Mouse (Mus musculus): ENCODE data around the gene Fam120a.
A peak's percentile ranks its signal among the peaks of the same experiment; 100 is the strongest.

Fam120a gene

DNA sequence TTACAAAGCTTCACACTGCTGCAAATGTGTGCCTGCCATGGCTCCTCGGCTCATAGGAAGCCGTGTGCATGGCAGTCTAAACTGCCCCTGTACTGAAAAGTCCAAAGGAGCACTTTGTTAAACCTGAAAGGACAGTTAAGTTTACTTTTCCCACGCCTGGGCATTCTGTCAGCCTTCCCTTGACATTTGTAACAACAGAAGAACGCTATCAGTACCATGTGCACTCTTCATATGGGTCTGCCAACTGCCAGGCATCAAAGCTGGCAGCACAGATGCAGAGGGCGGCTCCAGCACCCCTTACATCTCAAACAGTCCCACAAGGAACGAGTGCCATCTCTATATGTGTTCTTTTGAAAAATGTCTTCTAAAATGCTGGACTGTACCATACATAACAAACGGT lies 56.4 kb downstream of the Fam120a start:
- DNase-seq, result no peak

DNA sequence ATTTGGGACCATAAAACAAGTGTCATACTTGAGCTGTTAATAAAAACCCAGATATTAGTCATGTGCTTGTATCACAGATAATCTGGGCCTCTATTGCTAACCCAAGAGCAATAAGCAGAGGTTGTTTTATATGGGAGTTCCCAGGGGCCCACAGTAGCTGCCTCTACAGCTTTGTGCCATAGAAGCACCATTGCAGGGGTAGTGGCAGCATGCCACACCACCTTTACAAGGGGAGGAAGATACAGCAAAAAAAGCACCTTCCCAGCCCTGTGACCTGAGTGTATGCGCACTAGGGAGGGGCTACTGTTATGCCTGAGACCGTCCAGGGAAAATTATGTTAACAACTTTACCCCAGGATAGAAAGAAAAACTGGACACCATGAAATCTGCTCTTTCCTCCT lies 62.4 kb downstream of the Fam120a start:
- DNase-seq, result no peak

DNA sequence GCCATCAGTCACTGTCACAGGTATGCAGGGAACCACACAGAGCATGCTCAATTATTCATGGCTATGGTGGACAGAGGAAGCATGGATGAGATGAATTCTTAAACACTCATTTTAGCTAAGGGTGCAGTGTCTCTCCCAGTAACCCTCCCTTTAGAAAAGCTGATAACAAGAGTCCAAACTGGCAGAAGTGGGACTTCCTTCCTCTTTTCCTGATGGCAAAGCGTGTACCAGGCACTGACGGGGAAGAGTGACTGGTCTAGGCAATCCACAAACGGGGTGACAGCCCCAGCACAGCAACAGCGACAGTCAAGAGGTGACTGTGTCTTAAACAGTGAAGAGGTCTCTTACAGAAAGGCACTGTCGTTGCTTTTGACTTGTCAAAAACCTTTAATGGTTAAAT lies 72.4 kb downstream of the Fam120a start:
- DNase-seq, result no peak

DNA sequence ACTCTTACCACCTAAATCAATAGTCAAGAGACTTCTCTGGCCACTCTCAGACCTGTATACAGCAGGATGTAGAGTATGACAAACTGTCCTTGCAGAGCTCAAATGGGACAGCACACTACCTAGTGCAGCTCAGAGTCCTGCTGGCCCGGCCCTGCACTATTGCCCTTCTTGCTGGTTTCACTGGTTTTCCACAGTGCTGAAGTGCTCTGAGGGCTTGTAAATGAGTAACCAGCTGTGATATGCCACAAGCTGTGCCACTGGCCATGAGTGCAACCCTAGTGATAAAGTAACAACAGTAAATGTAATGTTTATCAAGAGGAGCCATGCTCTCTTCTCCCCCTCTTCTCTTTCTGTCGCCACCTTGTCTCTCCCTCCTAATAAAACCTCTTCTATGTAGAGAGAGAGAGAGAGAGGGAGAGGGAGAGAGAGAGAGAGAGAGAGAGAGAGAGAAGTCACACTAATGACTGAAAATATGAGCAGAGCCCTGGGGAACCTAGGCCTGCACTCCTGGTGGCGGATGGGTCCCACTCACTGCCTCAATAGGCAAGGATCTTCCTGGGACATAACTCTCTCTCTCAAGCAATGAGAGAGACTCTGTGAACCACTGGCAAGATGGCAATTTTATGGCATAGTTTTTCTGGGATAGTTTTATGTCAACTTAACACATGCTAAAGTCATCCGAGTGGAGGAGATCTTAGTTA lies 77.4 kb downstream of the Fam120a start:
- no peak for DNase-seq

DNA sequence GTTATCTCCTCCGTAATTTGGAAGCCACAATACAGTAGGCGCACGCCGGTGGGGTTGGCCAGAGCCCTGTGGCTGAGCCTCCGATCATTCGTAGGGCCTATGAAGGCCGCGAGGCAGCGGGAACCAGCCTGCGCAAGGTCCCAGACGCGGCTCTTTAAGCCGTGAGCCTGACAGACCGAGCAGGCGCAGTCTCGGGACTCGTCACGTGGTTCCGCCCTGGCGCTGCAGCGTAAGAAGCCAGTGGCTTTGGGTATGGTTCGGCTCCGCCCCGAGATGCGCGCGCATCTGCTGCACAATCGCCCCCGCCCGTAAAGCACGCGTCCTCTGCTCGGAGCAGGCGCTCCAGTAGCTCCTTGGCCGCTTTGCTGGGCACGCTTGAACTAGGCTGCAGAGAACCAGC lies 89.3 kb downstream of the Fam120a start:
- peak; percentile 99 for DNase-seq

DNA sequence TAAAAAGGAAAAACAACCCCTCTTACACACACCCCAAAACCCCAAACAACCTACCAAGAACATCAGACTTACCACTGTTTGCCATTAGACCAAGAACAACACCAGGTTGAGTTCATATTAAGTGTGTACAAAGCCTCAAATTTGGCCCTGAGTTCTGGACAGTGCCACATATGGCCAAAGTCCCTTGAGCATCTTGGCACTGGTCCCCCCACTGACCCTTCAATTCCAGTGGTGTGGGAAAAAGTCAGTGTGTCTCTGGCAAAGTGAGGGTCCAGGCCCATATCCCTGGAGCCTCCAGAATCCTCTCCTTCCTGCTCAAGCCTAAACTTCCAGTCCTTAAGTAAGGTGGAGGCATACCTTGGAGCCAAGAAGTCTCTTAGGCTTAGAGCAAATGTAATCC lies 90.0 kb downstream of the Fam120a start:
- DNase-seq, result peak in 1 of 2 experiments; percentile 29

DNA sequence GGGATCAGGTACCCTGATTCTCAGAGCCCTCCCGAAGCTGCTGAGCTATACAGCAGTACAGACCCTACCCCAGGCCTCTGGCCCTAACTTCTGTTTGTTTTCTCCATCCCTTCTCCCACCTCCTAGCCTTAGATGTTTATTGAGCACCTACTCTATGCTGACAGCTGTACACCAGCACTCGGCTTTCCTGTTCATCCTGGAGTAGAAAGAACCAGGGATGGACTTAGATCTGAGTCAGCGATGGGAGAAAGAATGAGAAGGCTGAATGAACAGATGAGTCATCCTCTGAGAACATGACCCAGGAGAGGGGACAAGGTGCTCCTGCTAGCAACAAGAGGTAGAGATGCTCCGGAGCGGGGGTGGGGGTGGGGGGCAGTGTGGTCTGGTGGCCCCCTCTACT lies 95.1 kb downstream of the Fam120a start:
- no peak for DNase-seq

DNA sequence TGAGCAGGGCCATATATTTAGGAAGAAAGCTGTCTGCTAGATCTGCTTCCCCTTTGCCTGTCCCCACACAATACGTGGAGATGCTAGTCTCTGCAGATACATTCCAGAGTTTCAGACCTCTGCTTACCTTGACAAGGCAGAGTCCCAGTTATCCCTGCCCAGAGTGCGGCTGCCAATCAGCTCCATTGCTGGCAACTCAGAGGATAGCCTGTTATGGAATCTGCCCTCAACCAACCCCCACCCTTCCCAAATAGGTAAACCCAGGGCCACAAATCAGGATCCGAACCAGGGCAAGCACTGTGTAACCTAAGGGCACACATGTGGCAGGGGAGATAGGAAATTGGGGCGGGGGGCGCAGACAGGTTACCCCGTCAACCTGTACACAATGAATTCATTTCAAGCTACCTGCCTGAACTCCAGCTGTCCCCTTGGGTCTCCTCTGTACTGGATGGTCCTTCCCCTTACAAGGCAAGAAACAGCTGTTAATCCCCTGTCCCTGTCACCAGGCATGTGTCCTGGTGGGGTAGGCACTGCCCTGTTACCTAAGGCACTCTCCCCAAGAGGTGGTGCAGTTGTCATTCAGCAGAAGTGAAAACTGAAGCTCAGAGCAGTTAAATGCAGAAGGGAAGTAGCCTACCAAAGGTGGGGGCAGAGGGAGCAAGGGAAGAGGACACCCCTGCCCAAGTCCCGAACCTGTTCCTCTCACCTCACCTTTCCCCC lies 95.8 kb downstream of the Fam120a start:
- DNase-seq, result no peak

DNA sequence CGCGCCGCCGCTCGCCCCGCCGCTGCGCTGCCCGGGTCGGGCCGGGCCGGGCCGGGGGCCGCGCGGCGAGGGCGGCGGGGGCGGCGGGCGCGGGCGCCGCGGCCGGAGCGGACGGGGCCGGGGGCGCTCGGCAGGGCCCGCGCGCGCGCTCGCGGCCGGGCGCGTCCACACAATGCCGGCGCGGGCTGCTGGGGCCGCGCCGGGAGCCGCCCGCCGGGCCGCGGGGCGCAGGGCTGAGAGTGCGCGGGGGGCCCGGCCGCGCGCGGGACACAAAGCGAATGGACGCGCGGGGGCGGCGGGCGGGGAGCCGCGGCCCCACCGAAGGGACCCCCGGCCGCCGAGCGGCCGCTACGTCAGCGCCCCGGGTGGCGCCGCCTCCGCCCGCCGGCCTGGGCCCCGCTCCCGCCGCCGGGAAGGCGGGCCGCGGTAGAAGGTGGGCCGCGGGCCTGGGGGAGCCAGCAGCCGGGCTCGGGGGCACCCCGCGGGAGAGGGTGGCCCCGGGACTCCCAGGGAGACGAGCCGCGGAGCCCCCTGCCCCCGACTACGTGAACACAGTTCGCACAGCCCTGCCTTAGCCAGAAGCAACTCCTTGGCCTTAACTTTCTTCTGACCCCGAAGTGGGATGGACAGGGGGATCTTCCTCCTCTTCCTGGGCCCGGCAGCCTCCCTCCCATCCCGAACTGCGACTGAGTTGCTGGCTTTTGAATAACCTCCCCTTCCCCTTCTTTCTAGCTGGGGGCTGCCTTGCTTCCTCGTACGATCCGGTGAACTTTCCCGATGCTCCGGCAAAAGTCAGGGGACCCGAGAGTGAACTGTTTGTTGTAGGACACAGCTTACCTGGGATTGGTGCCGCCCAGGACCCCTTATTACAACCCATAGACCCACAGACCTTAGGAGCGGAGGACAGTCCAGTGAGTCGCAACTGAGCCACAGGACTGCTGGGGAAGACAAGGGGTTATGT lies 96.8 kb downstream of the Fam120a start, which contains the start of gene Phf2:
Gene Phf2, minus strand, starts transcription at position 349 of the 961 bp plus-strand sequence.
- DNase-seq, result peak in 1 of 2 experiments; percentile 68

DNA sequence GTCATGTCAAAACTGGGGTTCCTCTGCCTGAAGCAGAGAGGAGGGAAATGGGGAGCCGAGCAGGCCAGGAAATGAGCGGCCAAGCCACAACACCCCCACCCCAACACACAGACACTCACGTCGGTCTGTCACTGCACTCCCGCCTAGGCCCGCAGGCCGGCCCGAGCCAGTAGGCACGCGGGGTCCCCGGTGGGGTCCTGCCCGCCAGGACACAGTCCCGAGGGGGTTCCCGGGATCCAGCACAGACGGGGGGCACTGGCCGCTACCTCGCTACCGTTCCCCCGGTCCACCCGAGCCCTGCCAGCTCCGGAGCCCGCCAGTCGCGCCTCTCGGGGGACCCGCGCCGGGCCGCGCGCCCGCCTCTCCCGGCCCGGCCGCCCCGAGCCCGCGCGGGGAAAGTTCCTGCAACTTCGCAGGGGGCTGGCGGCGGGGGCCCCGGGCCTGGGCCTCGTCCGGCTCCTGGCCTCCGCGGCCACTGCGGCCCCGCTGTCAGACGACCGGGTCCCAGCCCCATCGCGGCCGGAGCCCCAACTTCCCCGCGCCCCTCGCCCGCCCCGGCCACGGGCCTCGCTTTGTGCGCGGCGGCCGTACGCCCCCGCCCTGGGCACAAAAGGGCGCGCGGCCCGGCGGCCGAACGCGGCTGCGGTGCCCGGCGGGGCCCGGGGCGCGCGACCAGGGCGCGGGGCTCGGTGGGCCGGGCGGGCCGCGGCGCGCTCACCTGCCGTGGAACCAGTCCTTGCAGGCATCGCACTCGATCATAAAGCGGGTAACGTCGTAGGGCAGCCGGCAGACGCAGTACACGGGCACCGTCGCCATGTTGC lies 97.7 kb downstream of the Fam120a start:
- peak in 1 of 2 experiments; percentile 61 for DNase-seq

DNA sequence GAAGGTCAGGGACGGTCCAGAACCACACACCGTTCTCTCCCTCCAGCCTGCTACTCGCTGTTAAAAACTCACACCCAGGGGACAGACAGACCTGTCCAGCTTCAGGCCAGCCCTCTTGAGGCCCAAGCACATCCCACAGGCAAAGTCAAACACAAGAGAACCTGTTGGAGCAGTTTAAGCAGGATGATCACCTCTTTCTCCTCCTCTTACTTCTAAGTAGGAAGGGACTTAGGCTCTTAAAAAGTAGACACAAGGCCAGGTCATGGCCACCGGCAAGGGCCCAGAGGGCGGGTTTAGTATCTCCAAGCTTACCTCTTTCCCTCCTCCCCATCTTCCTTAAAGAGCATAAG lies 98.2 kb downstream of the Fam120a start:
- no peak for DNase-seq

DNA sequence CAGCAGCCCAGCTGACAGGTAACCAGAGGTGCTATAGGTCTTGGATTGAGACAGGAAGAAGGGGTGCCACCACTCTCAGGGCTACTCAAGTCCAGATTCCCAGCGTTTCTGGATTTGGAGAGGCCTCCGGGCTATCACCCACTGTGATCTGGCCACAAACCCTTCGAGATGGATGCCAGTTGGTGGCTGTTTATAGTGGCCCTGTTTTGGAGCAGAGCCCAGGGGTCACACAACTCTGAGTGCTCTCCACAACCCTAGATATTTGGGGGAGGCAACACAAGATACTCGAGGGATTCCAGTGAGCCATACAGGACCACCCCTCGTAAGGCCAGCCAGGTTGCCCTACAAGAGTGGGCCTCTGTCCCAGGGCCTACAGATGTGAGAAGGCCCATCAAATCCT lies 98.7 kb downstream of the Fam120a start:
- DNase-seq, result peak; percentile 53 to 56

DNA sequence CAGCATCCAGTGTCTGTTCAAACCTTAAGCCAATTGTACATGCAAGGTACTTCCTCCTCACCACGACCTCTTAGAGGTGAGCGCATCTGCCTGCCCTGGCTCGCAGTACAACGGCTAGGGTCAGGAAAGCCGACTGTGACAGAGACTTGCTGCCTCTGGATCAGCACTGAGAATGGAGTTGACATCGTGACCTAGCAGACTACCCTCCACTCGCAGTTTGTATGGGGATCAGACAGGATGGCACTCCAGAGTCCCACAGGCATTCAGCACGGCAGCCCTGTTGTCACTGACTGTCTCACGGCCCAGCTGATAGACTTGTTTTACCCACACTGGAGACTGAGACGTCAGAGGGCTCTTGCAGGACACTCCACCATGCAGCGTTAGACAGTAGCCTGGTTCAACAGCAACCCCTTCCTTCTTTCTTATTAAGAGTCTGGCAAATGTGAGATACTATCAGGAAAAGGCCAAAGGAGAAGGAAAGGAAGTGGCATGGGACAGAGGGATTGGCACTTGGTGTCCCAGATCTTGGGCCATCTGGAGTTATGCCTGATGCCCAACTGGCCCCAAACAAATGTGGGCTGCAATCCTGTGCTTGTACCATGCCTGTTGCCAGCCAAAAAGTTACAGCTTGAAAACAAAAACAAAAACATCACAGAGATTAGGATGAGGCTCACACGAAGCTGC lies 103.0 kb downstream of the Fam120a start:
- peak; percentile 65 to 77 for DNase-seq

DNA sequence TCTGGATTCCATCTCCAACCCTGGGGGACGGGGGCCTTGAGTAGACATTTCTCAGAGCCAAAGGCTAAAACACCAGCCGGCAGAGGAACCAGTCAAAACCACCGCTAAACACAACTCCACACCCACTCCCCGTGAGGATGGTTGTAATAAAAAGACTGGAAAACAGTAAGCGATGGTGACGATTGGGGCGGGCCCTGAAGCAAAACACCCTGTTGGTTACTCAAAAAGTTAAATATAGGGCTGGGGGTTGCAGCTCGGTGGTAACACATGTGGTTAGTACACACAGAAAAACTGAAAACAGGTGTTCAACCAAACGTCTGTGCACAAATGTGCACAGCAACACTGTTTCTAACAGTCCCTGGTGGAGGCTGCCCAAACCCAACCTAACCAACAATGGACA lies 104.3 kb downstream of the Fam120a start:
- DNase-seq, result no peak

DNA sequence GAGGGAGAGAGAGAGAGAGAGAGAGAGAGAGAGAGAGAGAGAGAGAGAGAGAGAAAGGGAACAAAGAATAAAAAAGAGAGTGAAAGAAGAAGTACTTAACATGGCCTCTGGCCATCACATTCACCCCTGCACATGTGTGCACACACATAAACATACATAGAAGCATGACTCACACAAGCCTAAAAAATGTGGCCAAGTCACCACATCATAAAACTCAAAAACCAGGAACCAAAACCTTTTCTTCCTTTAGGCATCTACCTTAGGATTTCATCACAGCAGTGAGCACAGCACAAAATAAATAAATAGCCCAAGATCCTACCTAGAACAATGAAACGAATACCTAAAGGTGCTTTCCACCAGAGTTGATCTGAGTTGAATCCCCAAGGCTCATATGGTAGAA lies 105.9 kb downstream of the Fam120a start:
- DNase-seq, result no peak

DNA sequence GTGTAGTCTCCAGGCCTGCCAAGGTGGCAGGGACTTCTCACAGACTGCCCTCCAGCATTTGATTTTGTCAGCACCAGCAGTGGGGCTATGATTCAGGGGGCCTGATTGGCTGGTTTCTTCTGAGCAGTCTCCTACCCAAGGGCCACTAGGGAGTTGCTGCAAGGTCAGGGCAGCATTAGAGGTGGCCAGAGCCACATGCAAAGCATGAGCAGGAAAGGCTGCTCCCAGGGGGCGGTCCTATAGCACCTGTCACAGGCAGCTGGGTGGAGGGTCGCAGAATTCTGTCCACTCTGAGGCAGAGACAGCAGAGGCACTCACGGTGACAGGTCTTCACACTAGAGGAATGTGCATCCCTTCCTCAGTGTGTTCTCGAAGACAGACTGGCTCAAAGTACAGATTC lies 109.0 kb downstream of the Fam120a start:
- no peak for DNase-seq

DNA sequence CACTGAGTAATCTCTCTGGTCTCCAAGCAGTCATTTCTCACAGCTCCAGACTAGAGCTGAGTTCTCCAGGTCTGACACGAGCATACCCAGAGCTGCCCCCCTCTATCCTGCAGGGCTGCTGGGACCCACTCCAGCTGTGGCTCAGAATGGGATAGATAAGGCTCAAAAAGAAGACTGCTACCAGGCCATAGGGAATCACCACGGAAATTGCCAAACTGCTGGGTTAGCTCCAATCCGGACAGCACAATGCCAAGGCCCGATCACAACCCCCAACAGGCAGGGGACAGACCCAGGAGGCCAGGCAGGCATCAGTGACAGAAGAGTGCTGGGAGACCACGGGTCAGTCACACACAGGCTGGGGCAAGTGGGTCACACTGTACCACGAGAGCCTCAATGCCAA lies 109.8 kb downstream of the Fam120a start:
- peak in 1 of 2 experiments; percentile 26 for DNase-seq

DNA sequence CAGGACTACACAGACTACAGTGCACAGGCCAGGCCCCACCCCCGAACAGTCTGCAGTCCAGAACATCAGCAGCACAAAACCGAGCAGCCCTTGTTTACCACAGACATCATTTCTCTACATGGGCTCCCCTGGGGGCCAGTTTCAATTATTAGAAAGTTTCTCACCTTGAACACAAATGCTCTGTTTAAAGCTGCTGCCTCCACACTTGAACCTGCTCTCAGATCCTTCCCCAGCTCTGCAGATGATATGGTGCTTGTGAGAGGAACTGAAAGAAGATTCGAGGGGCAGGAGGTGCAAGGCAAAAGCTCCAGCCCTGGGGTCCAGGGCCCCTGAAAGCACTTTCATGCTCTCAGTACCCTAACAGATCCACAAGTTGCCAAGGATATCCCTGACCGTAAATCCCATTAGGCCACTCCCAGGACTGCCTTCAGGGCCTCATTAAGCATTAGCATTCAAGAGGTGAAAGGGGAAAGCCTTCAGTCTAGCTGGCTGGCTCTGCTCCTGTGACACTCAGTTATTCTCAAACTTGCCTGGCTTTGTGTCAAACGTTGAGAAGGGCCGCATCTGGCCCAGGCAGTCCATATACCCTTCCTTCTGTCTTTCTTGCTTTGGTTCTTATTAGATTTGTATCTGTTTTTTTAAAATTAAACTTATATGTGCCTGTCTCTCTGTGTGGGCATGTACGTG lies 110.4 kb downstream of the Fam120a start:
- no peak for DNase-seq

DNA sequence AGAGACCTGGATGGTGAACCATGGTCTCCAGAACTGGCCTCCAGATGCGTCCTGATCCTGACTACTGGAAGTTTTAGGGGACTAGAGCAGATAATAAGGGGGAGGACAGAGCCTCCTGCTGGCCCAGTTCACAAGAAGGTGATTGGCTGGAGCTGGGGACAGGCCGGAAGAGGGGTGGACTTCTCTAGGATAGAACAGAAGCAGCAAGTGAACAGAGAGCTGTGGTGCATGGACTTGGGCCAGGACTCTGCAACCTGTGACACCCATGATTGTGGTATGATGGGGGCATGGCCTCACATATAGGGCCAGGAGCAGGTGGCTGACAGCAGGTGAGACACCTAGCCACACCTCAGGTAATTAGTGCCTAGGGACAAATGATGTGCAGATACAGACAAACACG lies 113.9 kb downstream of the Fam120a start:
- DNase-seq, result no peak

DNA sequence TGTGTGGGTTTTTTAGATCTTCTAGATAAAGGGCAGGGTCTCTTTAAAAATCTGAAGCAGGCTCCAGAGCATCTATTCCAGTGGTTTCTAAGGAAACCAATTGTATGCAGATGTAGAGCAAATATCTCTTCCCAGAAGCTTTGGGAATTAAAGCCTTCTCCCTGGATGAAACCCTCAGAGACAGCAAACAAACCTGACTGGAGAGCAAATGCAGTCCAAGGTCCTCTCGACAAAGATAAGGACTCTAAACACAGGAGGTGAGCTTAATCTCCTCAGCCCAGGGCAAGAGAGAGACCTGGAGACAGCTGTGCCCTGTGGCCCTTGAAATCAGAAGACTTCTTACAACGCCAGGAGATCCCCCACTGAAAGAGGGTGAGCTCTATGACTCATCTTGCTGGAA lies 114.3 kb downstream of the Fam120a start:
- no peak for DNase-seq

DNA sequence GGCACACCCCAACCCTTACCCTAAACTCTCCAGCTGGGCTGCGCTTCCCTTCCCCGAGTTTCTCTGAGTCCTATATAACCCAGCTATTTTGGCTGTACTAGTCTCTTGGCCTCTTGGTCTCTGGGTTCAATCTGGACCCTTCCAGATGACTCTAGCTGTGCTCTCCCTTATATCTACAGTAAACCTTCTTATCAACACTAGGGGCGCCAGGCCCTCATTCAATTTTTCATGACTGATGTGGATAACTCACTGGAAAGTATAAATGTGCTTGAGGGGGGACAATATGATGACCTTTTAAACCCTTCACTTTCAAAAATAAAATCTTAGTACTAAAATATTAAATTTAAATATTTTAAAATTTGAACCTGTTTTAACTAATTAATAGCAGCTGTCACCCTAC lies 115.0 kb downstream of the Fam120a start:
- DNase-seq, result no peak
